Mouse (Mus musculus): ENCODE measurements at regions not wholly inside any gene's neighbourhood (a gene's known extent, or its start where the extent isn't known, plus 50 kb on each side); places are given as distances from the start of the nearest gene placed in this dataset.
A peak's percentile ranks its signal among the peaks of the same experiment; 100 is the strongest.
"Not testable (repeated sequence)": the region's sequence is repeated elsewhere in the genome, so short reads cannot be mapped to it uniquely, and the experiment has no call there.

DNA sequence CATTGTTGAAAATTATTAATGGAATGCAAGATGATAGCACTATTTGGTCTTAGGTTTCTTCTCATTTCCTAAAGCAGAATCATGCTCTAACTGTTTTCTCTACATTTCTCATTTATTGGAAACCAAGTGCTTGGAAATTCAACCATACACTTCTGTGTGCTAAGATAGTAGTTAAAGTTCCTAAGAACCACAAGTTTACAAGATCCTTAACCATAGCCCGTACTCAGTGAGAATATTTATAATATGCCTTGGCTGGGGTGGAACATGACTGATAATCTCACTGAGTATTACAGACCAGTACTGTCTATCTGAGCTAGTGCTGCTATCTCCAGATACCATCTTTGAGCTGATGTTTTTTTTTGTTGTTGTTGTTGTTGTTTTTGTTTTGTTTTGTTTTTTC, 236.9 kb upstream of the Tmem196 start:
- H3K27ac ChIP-seq (replicated peaks); H3K27me3 ChIP-seq; H3K4me3 ChIP-seq; H3K9me3 ChIP-seq; ATAC-seq (ENCODE audit: low FRiP score, low read depth); H3K36me3 ChIP-seq; H3K9ac ChIP-seq (replicated peaks); H3K4me1 ChIP-seq; H3K4me2 ChIP-seq (replicated peaks): not testable (repeated sequence)
- WGBS = 95% methylated on average over 1 of the region's 1 CpGs

DNA sequence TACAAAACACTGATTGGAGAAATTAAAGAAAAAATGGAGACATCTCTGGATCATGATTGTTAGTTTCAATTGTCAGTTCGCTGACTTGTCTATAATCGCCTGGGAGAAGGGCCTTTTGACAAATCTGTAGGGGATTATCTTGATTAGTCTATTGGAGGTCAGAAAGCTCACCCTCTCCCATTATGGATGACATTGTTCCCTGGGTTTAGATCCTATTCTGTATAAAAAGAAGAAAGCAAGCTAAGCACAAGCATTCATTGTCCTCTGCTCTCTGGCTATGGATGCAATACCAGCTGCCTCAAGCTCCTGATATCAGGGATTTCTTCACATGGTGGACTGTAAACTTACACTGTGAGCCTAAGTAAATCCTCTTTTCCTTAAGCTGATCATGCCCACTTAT, 214.8 kb upstream of the Tmem196 start:
- Histone ChIP-seq H3K4me3 (no peak overlapping the region), H3K36me3 (no peaks in the 10 kb centered on the region), H3K9ac (replicated peaks) (no peak overlapping the region), H3K4me1 (peaks cover 3% of the 10 kb centered on the region; the same call in 1 of the 2 replicates), H3K27ac (replicated peaks) (no peak overlapping the region), H3K4me2 (replicated peaks) (no peak overlapping the region), H3K9me3 (no peaks in the 10 kb centered on the region), H3K27me3 (no peaks in the 10 kb centered on the region)
- peak; percentile 75; the same call in 1 of the 2 replicates for ATAC-seq (ENCODE audit: low FRiP score, low read depth)
- WGBS = 9% methylated on average over 2 of the region's 2 CpGs

DNA sequence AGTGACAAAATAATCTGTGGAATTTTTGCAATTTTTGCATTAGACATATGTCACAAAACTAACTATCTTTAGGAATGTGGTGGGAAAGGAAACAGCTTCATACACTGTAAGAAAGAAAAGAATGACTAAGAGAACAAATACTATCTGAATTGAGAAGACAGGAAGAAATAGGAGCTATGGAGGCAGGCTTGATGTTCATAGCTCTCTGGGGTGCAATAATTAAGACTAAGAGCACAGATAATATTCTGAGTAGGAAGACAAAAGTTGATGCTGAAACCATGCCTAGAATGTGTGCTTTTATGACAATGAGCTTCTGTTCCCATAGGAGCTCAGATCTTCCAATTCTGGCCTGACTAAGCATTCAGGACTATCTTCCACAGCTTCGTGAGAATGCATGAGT, 183.0 kb upstream of the Tmem196 start:
- no peaks in the 10 kb centered on the region for H3K27me3 ChIP-seq
- no peak for ATAC-seq (ENCODE audit: low FRiP score, low read depth)
- no peaks in the 10 kb centered on the region for H3K36me3 ChIP-seq
- 52% methylated on average over 1 of the region's 1 CpGs for WGBS
- no peaks in the 10 kb centered on the region for H3K4me1 ChIP-seq
- H3K4me3 ChIP-seq = no peak overlapping the region
- no peaks in the 10 kb centered on the region for H3K9me3 ChIP-seq
- no peak overlapping the region for H3K27ac ChIP-seq (replicated peaks)
- H3K9ac ChIP-seq (replicated peaks) = no peak overlapping the region
- H3K4me2 ChIP-seq (replicated peaks) = no peak overlapping the region

DNA sequence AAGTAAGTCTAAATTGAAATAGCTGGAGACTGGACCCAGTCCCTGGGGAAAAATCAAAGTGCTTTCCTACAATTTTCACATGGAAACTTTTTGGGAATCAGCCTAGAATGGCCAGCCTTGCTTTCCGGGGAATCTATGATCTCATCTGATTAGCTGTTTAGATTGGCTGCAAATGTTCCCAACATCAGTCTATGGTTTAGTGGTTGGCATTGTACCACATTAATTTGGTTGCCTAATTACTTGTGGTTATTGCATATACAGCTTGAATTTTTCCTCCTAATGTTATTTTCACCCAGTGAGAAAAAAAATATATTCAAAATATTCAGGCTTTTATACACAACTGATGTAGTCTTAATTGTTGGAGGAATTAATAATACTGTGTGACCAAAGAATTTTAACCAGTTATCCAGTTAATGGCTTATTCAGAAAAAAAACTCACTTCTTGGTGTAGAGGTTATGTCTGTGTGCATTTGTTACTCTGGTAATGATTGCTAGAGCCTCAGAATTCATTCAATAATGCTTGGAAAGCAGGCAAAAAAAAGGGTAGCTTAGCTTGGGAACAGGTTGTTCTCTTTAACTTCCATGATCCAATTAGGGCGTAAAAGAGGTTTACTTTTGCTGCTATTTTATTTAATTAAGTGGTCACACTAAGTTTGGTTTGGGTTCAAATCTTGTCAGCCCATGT, 182.2 kb upstream of the Tmem196 start:
- no peak for ATAC-seq (ENCODE audit: low FRiP score, low read depth)
- Histone ChIP-seq H3K27ac (replicated peaks) (no peak overlapping the region), H3K4me1 (no peaks in the 10 kb centered on the region), H3K4me2 (replicated peaks) (no peak overlapping the region), H3K27me3 (no peaks in the 10 kb centered on the region), H3K4me3 (no peak overlapping the region), H3K36me3 (no peaks in the 10 kb centered on the region), H3K9ac (replicated peaks) (no peak overlapping the region), H3K9me3 (no peaks in the 10 kb centered on the region)
- 74% methylated on average over 2 of the region's 2 CpGs for WGBS

DNA sequence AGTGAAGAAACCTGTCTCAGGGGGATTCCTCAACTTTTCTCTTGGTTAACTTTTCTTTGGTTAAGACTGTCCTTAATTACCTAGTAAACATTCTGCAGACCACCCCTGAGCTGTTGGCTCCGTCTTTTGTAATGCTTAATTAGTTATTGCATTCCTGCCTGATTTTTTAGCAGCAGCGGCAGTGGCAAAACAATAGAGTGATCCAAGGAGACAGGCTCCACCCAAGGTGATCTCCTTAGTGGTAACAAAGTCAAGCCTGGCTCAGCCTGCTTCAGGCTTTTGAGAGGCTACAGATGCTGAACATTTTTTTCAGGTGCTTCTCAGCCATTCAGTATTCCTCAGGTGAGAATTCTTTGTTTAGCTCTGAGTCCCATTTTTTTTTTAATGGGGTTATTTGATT, 168.1 kb upstream of the Tmem196 start:
- Histone ChIP-seq H3K4me1 (no peaks in the 10 kb centered on the region), H3K9me3 (no peaks in the 10 kb centered on the region), H3K9ac (replicated peaks) (no peak overlapping the region), H3K4me2 (replicated peaks) (no peak overlapping the region), H3K36me3 (no peaks in the 10 kb centered on the region), H3K27me3 (no peaks in the 10 kb centered on the region), H3K27ac (replicated peaks) (no peak overlapping the region), H3K4me3 (no peak overlapping the region)
- ATAC-seq (ENCODE audit: low FRiP score, low read depth) = no peak
- WGBS = 15% methylated on average over 2 of the region's 2 CpGs

DNA sequence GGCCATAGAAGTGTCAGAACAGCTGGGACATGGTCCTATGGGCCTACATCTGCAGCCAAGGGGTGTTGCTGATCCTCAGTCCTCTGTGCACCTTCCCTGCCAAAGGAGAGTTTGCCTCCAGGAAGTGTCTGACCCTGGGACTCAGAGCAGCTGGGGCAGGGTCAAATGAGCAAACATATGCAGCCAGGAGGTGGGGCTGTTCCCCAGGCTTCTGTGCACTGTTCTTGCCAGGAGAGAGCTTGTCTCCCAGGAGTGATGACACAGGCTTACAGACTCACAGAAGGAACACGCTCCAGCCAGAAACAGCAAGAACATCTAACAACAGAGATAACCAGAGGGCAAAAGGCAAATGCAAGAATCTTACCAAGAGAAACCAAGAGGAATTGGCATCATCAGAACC, 137.9 kb upstream of the Tmem196 start:
- Histone ChIP-seq H3K4me3 (no peak overlapping the region), H3K27me3 (no peaks in the 10 kb centered on the region), H3K36me3 (no peaks in the 10 kb centered on the region), H3K4me1 (no peaks in the 10 kb centered on the region), H3K9ac (replicated peaks) (no peak overlapping the region), H3K4me2 (replicated peaks) (no peak overlapping the region), H3K27ac (replicated peaks) (no peak overlapping the region), H3K9me3 (no peaks in the 10 kb centered on the region)
- WGBS = 62% methylated on average over 1 of the region's 1 CpGs
- ATAC-seq (ENCODE audit: low FRiP score, low read depth) = no peak

DNA sequence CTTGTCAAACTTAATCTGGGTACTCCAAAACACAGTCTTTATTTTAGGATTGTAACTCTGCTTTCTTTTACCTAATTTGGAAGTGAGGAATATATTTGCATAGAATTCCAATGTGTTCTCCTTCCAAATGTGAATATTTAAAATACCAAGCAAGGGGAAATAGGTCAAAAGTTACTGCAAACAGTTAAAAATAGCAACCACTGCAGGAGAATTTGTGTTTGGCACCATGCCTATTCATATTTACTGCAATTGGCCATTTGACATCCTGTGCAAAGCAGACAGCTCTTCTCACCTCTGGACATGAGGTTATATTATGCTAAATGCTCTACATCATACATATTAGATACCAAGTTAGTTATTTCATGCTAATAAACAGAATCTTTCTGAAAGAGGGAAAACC, 129.4 kb upstream of the Tmem196 start:
- H3K4me1 ChIP-seq = no peaks in the 10 kb centered on the region
- H3K4me3 ChIP-seq = no peak overlapping the region
- H3K27ac ChIP-seq (replicated peaks) = no peak overlapping the region
- H3K9ac ChIP-seq (replicated peaks) = no peak overlapping the region
- ATAC-seq (ENCODE audit: low FRiP score, low read depth) = no peak
- no peaks in the 10 kb centered on the region for H3K27me3 ChIP-seq
- H3K9me3 ChIP-seq = no peaks in the 10 kb centered on the region
- H3K4me2 ChIP-seq (replicated peaks) = no peak overlapping the region
- H3K36me3 ChIP-seq = no peaks in the 10 kb centered on the region

DNA sequence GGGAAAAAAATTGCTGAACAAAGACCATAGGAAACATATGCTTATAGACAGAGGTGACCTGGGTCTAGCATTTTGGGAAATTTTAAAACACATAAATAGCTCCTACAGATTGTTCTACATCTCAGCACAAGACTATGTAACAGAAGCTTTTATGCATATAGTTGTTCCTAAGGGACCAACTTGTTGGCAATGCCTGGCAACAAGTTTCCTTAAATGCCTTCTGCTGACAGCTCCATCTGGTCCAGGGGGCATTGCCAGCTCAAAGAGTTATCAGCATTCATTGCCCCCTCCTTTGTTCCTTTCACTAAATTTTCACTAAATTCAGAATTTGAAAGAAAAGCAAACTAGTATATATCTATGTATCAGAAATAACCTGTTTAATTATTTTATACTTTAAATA, 106.5 kb upstream of the Tmem196 start:
- no peaks in the 10 kb centered on the region for H3K9me3 ChIP-seq
- no peak overlapping the region for H3K27ac ChIP-seq (replicated peaks)
- no peak overlapping the region for H3K9ac ChIP-seq (replicated peaks)
- no peak overlapping the region for H3K4me3 ChIP-seq
- no peak overlapping the region for H3K4me2 ChIP-seq (replicated peaks)
- no peaks in the 10 kb centered on the region for H3K36me3 ChIP-seq
- no peaks in the 10 kb centered on the region for H3K27me3 ChIP-seq
- no peak for ATAC-seq (ENCODE audit: low FRiP score, low read depth)
- H3K4me1 ChIP-seq = no peaks in the 10 kb centered on the region

DNA sequence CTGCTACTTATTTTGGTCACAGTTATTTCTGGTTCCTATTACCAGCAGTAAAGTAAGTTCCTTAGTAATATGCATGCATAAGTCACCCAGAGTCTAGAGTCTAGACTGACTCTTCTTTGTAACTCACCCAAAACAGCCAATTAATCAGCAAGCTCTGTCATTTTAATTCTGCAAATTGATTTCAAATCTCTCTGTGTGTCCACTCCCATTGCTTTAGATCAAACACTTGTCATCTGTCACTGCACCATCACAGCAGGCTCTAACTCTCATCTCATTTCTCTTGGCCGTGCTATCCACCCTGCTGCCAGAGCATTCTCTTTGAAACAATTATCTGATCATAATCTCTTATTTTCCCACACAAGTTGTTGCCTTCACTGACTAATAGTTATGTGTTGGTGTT, 63.9 kb upstream of the Tmem196 start:
- no peak overlapping the region for H3K27ac ChIP-seq (replicated peaks)
- no peaks in the 10 kb centered on the region for H3K9me3 ChIP-seq
- no peaks in the 10 kb centered on the region for H3K36me3 ChIP-seq
- no peak overlapping the region for H3K9ac ChIP-seq (replicated peaks)
- no peak overlapping the region for H3K4me2 ChIP-seq (replicated peaks)
- no peak overlapping the region for H3K4me3 ChIP-seq
- 33% methylated on average over 1 of the region's 1 CpGs for WGBS
- ATAC-seq (ENCODE audit: low FRiP score, low read depth) = peak; percentile 70; the same call in 1 of the 2 replicates
- no peaks in the 10 kb centered on the region for H3K27me3 ChIP-seq
- H3K4me1 ChIP-seq = no peaks in the 10 kb centered on the region

DNA sequence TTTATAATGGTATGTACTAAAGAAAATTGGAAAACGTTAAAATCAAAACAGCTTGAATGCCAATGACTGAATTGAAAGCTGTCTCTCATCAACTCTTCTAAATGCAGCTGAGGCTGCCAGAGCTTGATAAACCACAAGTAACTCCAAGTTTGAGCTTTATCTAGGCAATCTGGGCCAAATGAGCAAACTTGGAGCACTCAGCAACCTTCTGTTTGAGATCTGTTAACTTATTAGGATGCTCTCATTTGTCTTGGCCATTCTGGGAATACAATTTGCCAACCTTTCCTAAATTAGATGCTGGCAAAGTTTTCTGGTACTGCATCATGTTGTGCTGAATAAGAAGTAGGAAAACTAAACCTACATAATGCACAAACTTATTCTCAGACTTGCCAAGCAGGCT, 55.6 kb upstream of the Tmem196 start:
- 71% methylated on average over 1 of the region's 1 CpGs for WGBS
- Histone ChIP-seq H3K27ac (replicated peaks) (no peak overlapping the region), H3K36me3 (no peaks in the 10 kb centered on the region), H3K9ac (replicated peaks) (no peak overlapping the region), H3K4me3 (no peak overlapping the region), H3K4me2 (replicated peaks) (no peak overlapping the region), H3K9me3 (no peaks in the 10 kb centered on the region), H3K4me1 (no peaks in the 10 kb centered on the region), H3K27me3 (no peaks in the 10 kb centered on the region)
- ATAC-seq (ENCODE audit: low FRiP score, low read depth) = no peak

All from midbrain, embryonic 12.5 days (tissue).